Mouse (Mus musculus) thymus, adult 2 months (tissue): Measurements from ENCODE around the gene Tbx19. TPM values are rescaled to one million over a fixed set of nuclear protein-coding genes. Genes with fewer than 3 reads are reported as not detected.

Experiments used
- DNase-seq: peaks from one replicate; pipeline ENCODE4 v3.0.0; 2021
- H3K27ac ChIP-seq: fragments of 200-500 bp; 2 replicates; pipeline ENCODE4 v1.5.1; 2012; ENCODE audit warnings: low read length, control low read depth; ENCODE audit not compliant: control insufficient read depth, insufficient read depth
- H3K27me3 ChIP-seq: fragments of 200-500 bp; 2 replicates; pipeline ENCODE4 v1.6.1; 2012; ENCODE audit warnings: mild to moderate bottlenecking, low read length, moderate library complexity, mixed read lengths; ENCODE audit not compliant: control insufficient read depth, insufficient read depth
- H3K36me3 ChIP-seq: fragments of 200-500 bp; 2 replicates; pipeline ENCODE4 v1.6.1; 2012; ENCODE audit warnings: mild to moderate bottlenecking, low read length, moderate library complexity; ENCODE audit not compliant: control insufficient read depth, insufficient read depth
- H3K4me1 ChIP-seq: fragments of 200-500 bp; replicated peaks from 2 replicates; pipeline ENCODE4 v1.6.1; 2012; ENCODE audit warnings: low read length; ENCODE audit not compliant: control insufficient read depth, insufficient read depth
- H3K4me3 ChIP-seq: fragments of 200-500 bp; 2 replicates; pipeline ENCODE4 v1.5.1; 2012; ENCODE audit warnings: mild to moderate bottlenecking, low read length, control low read depth, moderate library complexity; ENCODE audit not compliant: control insufficient read depth, insufficient read depth
- CTCF ChIP-seq: fragments of 200-500 bp; IDR thresholded peaks from 2 replicates; pipeline ENCODE4 v1.5.1; 2012; ENCODE audit warnings: mild to moderate bottlenecking, control low read depth, low read length, moderate library complexity, borderline replicate concordance; ENCODE audit not compliant: control insufficient read depth, poor library complexity, insufficient read depth; ENCODE audit errors: extremely low read depth
- POLR2A ChIP-seq: fragments of 200-500 bp; IDR thresholded peaks from 2 replicates; pipeline ENCODE4 v1.6.1; 2012; ENCODE audit warnings: mild to moderate bottlenecking, low read length, control low read depth, moderate library complexity; ENCODE audit not compliant: control insufficient read depth, poor library complexity, insufficient read depth; ENCODE audit errors: extremely low read depth
- WGBS: fragments of 180-500 bp; shearing (Covaris S2); methylation state at CpG from one replicate; pipeline ENCODE4 v1.1.7; 2018; 5-methylcytosine and 5-hydroxymethylcytosine counted together
- polyA plus RNA-seq: library from polyadenylated mRNA; depleted of rRNA; stranded (reverse); fragments of >200 nt; gene quantifications from 2 replicates; pipeline ENCODE4 v1.2.3, GENCODE M21; 2012

Gene Tbx19
- polyA plus RNA-seq, 1 experiment: 10.3 TPM

GRCm38 (mm10) chr1:165170157-165170556 lies 9.6 kb upstream of the Tbx19 start:
- peaks cover 13% of the 10 kb centered on the region for H3K4me1 ChIP-seq
- H3K36me3 ChIP-seq: no peaks in the 10 kb centered on the region
- no peak for TF ChIP-seq CTCF
- TF ChIP-seq POLR2A: no peak
- no peaks in the 10 kb centered on the region for H3K27me3 ChIP-seq
- WGBS: 36% methylated on average over 5 of the region's 5 CpGs
- DNase-seq: no peak
- H3K4me3 ChIP-seq: no peak overlapping the region
- H3K27ac ChIP-seq: no peak overlapping the region

DNA sequence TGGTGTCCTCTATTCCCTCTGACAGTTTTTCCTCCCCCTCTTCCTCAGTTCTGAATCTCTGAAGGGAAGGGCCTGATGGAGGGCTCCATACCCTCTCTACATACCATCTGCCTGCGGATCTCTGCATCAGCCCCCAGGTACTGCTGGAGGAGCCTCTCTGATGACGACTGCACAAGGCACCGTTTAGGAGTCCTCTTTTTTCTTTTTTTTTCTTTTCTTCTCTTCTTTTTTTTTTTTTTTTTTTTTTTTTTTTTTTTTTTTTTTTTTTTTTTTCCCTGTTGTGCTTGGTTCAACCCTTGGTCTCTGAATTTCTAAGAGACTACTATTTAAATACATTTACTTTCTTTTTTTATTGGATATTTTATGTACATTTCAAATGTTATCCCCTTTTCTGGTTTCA lies 8.9 kb upstream of the Tbx19 start:
- no peak for DNase-seq
- Histone ChIP-seq H3K36me3 (no peaks in the 10 kb centered on the region), H3K4me3 (no peak overlapping the region), H3K4me1 (peaks cover 8% of the 10 kb centered on the region), H3K27me3 (no peaks in the 10 kb centered on the region), H3K27ac (no peak overlapping the region)
- no peak for TF ChIP-seq POLR2A
- TF ChIP-seq CTCF: no peak
- WGBS: 77% methylated on average over 3 of the region's 3 CpGs

GRCm38 (mm10) chr1:165164920-165165319 lies 4.3 kb upstream of the Tbx19 start:
- no peak for DNase-seq
- no peak overlapping the region for H3K27ac ChIP-seq
- 94% methylated on average over 6 of the region's 6 CpGs for WGBS
- H3K4me3 ChIP-seq: no peak overlapping the region
- TF ChIP-seq CTCF (no peak), POLR2A (no peak)
- H3K36me3 ChIP-seq: no peaks in the 10 kb centered on the region
- peaks cover 4% of the 10 kb centered on the region for H3K4me1 ChIP-seq
- no peaks in the 10 kb centered on the region for H3K27me3 ChIP-seq

GRCm38 (mm10) chr1:165158841-165159240 lies 1.7 kb downstream of the Tbx19 start:
- Histone ChIP-seq H3K4me3 (no peak overlapping the region), H3K27me3 (no peaks in the 10 kb centered on the region), H3K36me3 (no peaks in the 10 kb centered on the region), H3K27ac (no peak overlapping the region), H3K4me1 (peaks cover 27% of the 10 kb centered on the region)
- 92% methylated on average over 10 of the region's 10 CpGs for WGBS
- no peak for TF ChIP-seq CTCF
- TF ChIP-seq POLR2A: no peak
- no peak for DNase-seq

DNA sequence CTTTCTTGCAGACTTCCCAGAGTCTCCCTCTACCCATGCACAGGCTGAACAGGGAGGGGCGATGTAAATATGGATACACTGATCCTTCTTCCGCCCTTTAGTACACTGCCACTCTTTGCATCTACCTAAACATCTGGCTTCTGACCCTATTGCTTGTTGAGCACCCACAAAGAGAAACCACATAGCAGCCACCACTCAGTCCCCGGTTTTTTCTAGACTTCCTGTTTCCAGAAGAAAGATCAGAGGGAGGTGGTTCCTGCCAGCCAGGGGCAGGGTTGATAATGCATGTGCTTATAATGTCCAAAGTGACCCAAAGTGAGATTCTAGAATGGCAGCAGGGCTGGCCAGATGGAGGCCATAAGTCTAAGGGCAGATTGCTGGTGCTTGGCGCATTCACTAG lies 6.4 kb downstream of the Tbx19 start:
- Histone ChIP-seq H3K4me1 (peaks cover 50% of the 10 kb centered on the region), H3K27me3 (no peaks in the 10 kb centered on the region), H3K36me3 (no peaks in the 10 kb centered on the region), H3K4me3 (no peak overlapping the region), H3K27ac (no peak overlapping the region)
- WGBS: 11% methylated on average over 4 of the region's 4 CpGs
- peak; percentile 57 for DNase-seq
- TF ChIP-seq CTCF (no peak), POLR2A (no peak)

- Histone ChIP-seq H3K36me3 (no peaks in the 10 kb centered on the region), H3K4me1 (peaks cover 38% of the 10 kb centered on the region), H3K4me3 (peak overlapping the region; percentile 12), H3K27ac (peak overlapping the region; percentile 96), H3K27me3 (no peaks in the 10 kb centered on the region)
- no peak for TF ChIP-seq POLR2A
- TF ChIP-seq CTCF: no peak
- 51% methylated on average over 8 of the region's 8 CpGs for WGBS
- peak; percentile 57 for DNase-seq
These were observed 9.4 kb downstream of the Tbx19 start for GRCm38 (mm10) chr1:165151216-165151615.

GRCm38 (mm10) chr1:165142343-165142916 lies 18.1 kb downstream of the Tbx19 start:
- Histone ChIP-seq H3K27me3 (no peaks in the 10 kb centered on the region), H3K4me1 (no peaks in the 10 kb centered on the region), H3K36me3 (no peaks in the 10 kb centered on the region), H3K4me3 (no peak overlapping the region), H3K27ac (no peak overlapping the region)
- no peak for DNase-seq
- TF ChIP-seq POLR2A (no peak), CTCF (no peak)
- WGBS: 89% methylated on average over 12 of the region's 12 CpGs

GRCm38 (mm10) chr1:165140227-165140626 lies 20.3 kb downstream of the Tbx19 start:
- H3K27ac ChIP-seq: no peak overlapping the region
- no peaks in the 10 kb centered on the region for H3K27me3 ChIP-seq
- no peaks in the 10 kb centered on the region for H3K36me3 ChIP-seq
- no peaks in the 10 kb centered on the region for H3K4me1 ChIP-seq
- no peak overlapping the region for H3K4me3 ChIP-seq
- 71% methylated on average over 3 of the region's 3 CpGs for WGBS
- DNase-seq: no peak
- TF ChIP-seq CTCF (no peak), POLR2A (no peak)
